Mouse (Mus musculus) liver, embryonic 14.5 days (tissue): ENCODE data around the gene Pex16. TPM values are rescaled to one million over a fixed set of nuclear protein-coding genes. Genes with fewer than 3 reads are reported as not detected.

Experiments
- ATAC-seq: fragments of 200-750 bp; cut with Nextera tagmentation; 2 replicates; pipeline ENCODE4 v1.8.0; 2017; ENCODE audit warnings: moderate number of reproducible peaks, mild to moderate bottlenecking, moderate library complexity; ENCODE audit not compliant: insufficient read depth
- DNase-seq, 3 experiments: peaks; one replicate each; pipeline ENCODE4 v3.0.0-alpha.2; 2012 to 2013; ENCODE audit warnings: low read depth in 3 of 3, low spot score in 3 of 3
- H3K27ac ChIP-seq: fragments of 300-500 bp; sonication (generic); 2 replicates; pipeline ENCODE4 v1.5.1; 2014; ENCODE audit warnings: moderate library complexity, mild to moderate bottlenecking, control low read depth, inconsistent platforms
- H3K27me3 ChIP-seq: fragments of 300-500 bp; sonication (generic); 2 replicates; pipeline ENCODE4 v1.6.1; 2014; ENCODE audit warnings: mild to moderate bottlenecking, low read length, moderate library complexity; ENCODE audit not compliant: control insufficient read depth, insufficient read depth
- H3K36me3 ChIP-seq: fragments of 300-500 bp; sonication (generic); replicated peaks from 2 replicates; pipeline ENCODE4 v1.6.1; 2014; ENCODE audit warnings: low read depth; ENCODE audit not compliant: control insufficient read depth, insufficient read depth
- H3K4me1 ChIP-seq, 2 experiments: fragments of 200-500 bp in 1 of 2; fragments of 300-500 bp in 1 of 2; sonication (generic) in 1 of 2; replicated peaks; 2 replicates each; pipeline ENCODE4 v1.6.1; 2012 to 2014; ENCODE audit warnings: antibody characterized with exemption in 1 of 2, inconsistent platforms in 1 of 2, low read length in 1 of 2; ENCODE audit not compliant: control insufficient read depth in 2 of 2, insufficient read depth in 2 of 2
- H3K4me2 ChIP-seq: fragments of 300-500 bp; sonication (generic); 2 replicates; pipeline ENCODE4 v1.6.1; 2014; ENCODE audit warnings: low read depth, mild to moderate bottlenecking, control low read depth, moderate library complexity
- H3K4me3 ChIP-seq, 2 experiments: fragments of 200-500 bp in 1 of 2; fragments of 300-500 bp in 1 of 2; sonication (generic) in 1 of 2; 2 replicates each; pipeline ENCODE4 v1.5.1; 2012 to 2014; ENCODE audit warnings: low read depth in 2 of 2, low read length in 2 of 2, mild to moderate bottlenecking in 2 of 2, control low read depth in 1 of 2, inconsistent platforms in 1 of 2, moderate library complexity in 1 of 2; ENCODE audit not compliant: insufficient read depth in 1 of 2
- H3K9ac ChIP-seq: fragments of 300-500 bp; sonication (generic); replicated peaks from 2 replicates; pipeline ENCODE4 v1.6.1; 2014; ENCODE audit warnings: mild to moderate bottlenecking, control low read depth, moderate library complexity
- H3K9me3 ChIP-seq: fragments of 300-500 bp; sonication (generic); 2 replicates; pipeline ENCODE4 v1.6.1; 2016; ENCODE audit warnings: low read length, mixed read lengths; ENCODE audit not compliant: control insufficient read depth
- CTCF ChIP-seq: IDR thresholded peaks from 2 replicates; pipeline ENCODE4 v1.5.1; 2016; ENCODE audit warnings: antibody characterized with exemption, low read depth, control low read depth
- EP300 ChIP-seq: IDR thresholded peaks from 2 replicates; pipeline ENCODE4 v1.6.1; 2016; ENCODE audit warnings: antibody characterized with exemption, low read depth
- WGBS: fragments of 180-500 bp; shearing (Covaris S2); extraction: QIAGEN DNeasy Blood & Tissue Kit; methylation state at CpG from one replicate; pipeline ENCODE4 v1.1.7; 2014; ENCODE audit not compliant: insufficient replicate concordance; 5-methylcytosine and 5-hydroxymethylcytosine counted together
- polyA plus RNA-seq, 2 experiments: library from polyadenylated mRNA; depleted of rRNA in 1 of 2; stranded (reverse) in 1 of 2; unstranded in 1 of 2; fragments of >200 nt; fragmentation: Nextera tagmentation in 1 of 2; extraction: Ambion mirVana in 1 of 2; gene quantifications; 2 replicates each; pipeline versions ENCODE4 v1.2.1 to v1.2.3; 2012 to 2014

Pex16 gene
- polyA plus RNA-seq, 2 experiments: 15.5 to 19.5 TPM

DNA sequence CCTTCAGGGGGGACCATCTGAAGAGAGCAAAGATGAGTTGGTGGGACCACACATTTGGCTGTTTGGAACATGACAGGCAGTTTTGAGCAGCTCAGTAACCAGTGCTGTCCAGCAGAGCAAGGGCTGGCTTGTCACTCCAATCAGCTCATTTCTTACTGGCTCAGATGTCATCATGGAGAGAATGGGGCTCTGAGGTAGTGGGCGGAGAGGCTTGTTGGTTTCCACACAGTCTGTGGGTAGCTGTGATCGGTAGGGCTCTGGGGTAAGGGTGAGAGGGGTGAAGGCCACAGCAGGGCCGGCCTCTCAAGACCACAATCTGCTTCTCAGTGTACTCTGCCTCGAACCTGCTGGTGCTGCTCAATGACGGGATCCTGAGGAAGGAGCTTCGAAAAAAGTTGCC is 1.8 kb downstream of the Pex16 start:
- Histone ChIP-seq H3K36me3 (peaks cover 6% of the 10 kb centered on the region; the same call in 1 of the 2 replicates), H3K4me1 (peaks cover 4 to 13% of the 10 kb centered on the region in 2 experiments; a peak in 3 of 4 replicates), H3K9me3 (no peaks in the 10 kb centered on the region), H3K9ac (peak overlapping the region; percentile 66), H3K4me2 (peak overlapping the region; percentile 98), H3K4me3 (peak overlapping the region; percentile 66 to 88), H3K27me3 (peaks cover 13% of the 10 kb centered on the region), H3K27ac (no peak overlapping the region)
- ATAC-seq (no peak), DNase-seq (no peak)
- 69% methylated on average over 6 of the region's 6 CpGs for WGBS
- TF ChIP-seq CTCF: no peak
- TF ChIP-seq EP300: no peak

DNA sequence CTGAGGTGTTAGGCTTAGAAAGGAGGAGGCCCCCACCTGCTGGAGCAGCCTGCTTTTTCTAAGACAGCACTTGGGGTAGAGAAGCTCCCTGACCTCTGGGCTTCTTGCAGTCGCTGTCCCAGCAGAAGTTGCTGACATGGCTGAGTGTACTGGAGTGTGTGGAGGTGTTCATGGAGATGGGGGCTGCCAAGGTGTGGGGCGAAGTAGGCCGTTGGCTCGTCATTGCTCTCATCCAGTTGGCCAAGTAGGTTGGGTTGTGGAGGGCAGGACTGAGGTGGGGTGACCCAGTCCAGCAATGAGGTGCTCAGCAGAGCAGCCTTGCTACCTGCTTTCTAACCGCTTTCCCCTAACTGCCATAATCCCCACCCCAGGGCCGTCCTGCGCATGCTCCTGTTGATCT is 2.8 kb downstream of the Pex16 start:
- peaks cover 4 to 13% of the 10 kb centered on the region in 2 experiments; a peak in 3 of 4 replicates for H3K4me1 ChIP-seq
- no peak overlapping the region for H3K4me3 ChIP-seq
- H3K9me3 ChIP-seq: no peaks in the 10 kb centered on the region
- H3K27ac ChIP-seq: no peak overlapping the region
- ATAC-seq: no peak
- TF ChIP-seq CTCF (no peak), EP300 (no peak)
- no peak overlapping the region for H3K9ac ChIP-seq
- no peak for DNase-seq
- no peak overlapping the region for H3K4me2 ChIP-seq
- H3K36me3 ChIP-seq: peaks cover 6% of the 10 kb centered on the region; the same call in 1 of the 2 replicates
- 88% methylated on average over 7 of the region's 7 CpGs for WGBS
- H3K27me3 ChIP-seq: peaks cover 2% of the 10 kb centered on the region

DNA sequence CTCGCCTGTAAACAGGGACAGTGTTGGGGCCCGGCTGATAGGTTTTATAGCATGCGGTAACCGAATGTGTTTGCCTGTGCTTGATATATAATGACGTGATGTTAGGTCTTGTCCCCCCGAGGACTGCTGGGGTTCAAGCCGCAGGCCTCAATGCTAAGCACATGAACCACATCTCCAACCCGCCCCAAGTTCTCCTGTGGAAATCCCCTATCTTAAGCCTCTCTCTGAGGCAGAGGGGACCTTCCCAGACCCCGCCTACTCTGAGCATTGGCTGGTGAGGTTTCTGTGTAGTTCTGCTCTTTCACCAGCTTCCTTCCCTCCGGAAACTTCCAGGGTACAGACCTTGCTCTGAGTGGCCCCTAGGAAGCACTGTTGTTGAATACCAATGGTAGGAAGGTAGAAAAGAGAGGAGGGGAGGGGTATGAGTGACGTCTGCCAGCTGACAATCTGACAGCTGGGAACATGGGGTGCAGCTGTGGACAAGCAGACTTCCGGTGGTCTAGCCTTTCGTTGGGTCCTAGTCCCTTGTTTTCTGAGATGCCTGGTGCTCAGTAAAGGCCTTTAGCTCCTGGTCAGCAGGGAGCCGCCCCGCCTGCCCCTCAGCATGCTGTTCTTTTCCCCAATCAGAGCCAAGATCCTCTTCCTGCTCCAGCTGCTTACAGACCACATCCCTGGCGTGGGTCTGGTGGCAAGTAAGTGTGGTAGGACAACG is 5.5 kb downstream of the Pex16 start:
- H3K4me2 ChIP-seq: no peak overlapping the region
- no peak for DNase-seq
- H3K4me1 ChIP-seq: peaks cover 0 to 7% of the 10 kb centered on the region in 2 experiments; a peak in 3 of 4 replicates
- TF ChIP-seq EP300 (no peak), CTCF (no peak)
- H3K27me3 ChIP-seq: no peaks in the 10 kb centered on the region
- no peak for ATAC-seq
- no peak overlapping the region for H3K27ac ChIP-seq
- no peak overlapping the region for H3K4me3 ChIP-seq
- WGBS: 77% methylated on average over 17 of the region's 17 CpGs
- H3K9ac ChIP-seq: no peak overlapping the region
- peaks cover 6% of the 10 kb centered on the region; the same call in 1 of the 2 replicates for H3K36me3 ChIP-seq
- H3K9me3 ChIP-seq: no peaks in the 10 kb centered on the region

DNA sequence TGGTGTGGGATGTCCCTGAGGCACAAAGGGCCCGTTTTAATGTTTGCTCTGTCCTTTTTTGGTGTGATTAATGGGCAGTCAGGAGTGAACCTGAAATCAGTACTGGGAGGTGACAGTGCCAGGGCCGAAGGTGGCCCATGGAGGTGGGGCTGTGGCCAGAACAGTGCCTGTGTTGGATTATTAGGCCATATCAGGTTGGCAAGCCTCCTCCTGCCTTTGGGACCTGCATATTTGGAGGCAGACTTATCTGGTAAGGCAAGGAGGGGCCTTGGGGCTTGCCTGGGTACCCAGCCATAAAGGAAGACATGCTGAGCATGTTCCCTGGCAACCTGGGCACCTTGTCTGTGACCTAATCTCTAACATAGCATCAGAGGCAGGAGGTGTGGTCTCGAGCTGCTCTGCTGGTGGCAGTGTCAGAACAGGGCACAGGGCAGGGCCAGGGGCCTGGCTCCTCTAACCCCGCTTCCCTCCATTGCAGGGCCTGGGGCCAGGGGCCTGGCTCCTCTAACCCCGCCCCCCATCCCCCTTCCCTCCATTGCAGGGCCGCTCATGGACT is 6.1 kb downstream of the Pex16 start:
- H3K27ac ChIP-seq: no peak overlapping the region
- no peak overlapping the region for H3K9ac ChIP-seq
- TF ChIP-seq EP300: no peak
- no peak overlapping the region for H3K4me2 ChIP-seq
- DNase-seq (no peak), ATAC-seq (no peak)
- H3K9me3 ChIP-seq: no peaks in the 10 kb centered on the region
- no peaks in the 10 kb centered on the region for H3K27me3 ChIP-seq
- H3K36me3 ChIP-seq: peaks cover 6% of the 10 kb centered on the region; the same call in 1 of the 2 replicates
- peaks cover 0 to 7% of the 10 kb centered on the region in 2 experiments; a peak in 3 of 4 replicates for H3K4me1 ChIP-seq
- H3K4me3 ChIP-seq: no peak overlapping the region
- 69% methylated on average over 6 of the region's 6 CpGs for WGBS

DNA sequence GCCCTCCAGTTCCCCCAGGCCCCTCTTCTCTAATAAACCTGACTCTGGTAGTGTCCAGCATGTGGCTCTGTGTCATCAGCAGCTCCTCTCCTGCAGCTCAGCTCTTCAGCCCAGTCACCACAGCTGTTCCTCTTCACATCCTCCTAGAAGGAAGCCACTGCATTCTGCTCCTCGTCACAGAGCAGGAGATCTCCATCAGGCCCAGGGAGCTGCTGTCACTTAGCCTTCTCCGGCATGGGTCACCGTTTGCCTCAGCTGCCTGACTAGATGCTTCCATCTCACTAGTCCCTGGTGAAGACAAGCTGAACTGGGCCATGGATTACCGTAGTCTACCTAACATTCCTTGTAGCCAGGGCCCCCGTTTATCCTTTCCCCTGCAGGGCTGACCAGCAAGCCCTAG is 6.7 kb downstream of the Pex16 start:
- H3K9ac ChIP-seq: no peak overlapping the region
- TF ChIP-seq EP300: no peak
- TF ChIP-seq CTCF: no peak
- no peaks in the 10 kb centered on the region for H3K27me3 ChIP-seq
- no peak overlapping the region for H3K4me2 ChIP-seq
- WGBS: 81% methylated on average over 5 of the region's 5 CpGs
- no peak for ATAC-seq
- H3K4me3 ChIP-seq: no peak overlapping the region
- no peaks in the 10 kb centered on the region for H3K9me3 ChIP-seq
- no peak for DNase-seq
- peaks cover 0 to 4% of the 10 kb centered on the region in 2 experiments; a peak in 3 of 4 replicates for H3K4me1 ChIP-seq
- peaks cover 6% of the 10 kb centered on the region; the same call in 1 of the 2 replicates for H3K36me3 ChIP-seq
- no peak overlapping the region for H3K27ac ChIP-seq
